Mouse (Mus musculus): ENCODE measurements around the gene Ecpas. TPM values are rescaled to one million over a fixed set of nuclear protein-coding genes. Genes with fewer than 3 reads are reported as not detected.

Gene Ecpas
- polyA plus RNA-seq, 1 experiment from 2014 or later = 21.4 TPM

GRCm38 (mm10) chr4:58890035-58890782, 22.3 kb downstream of the Ecpas start:
- Histone ChIP-seq H3K27ac (ENCODE audit: low read length) (no peak overlapping the region), H3K27me3 (replicated peaks; ENCODE audit: control insufficient read depth, insufficient read depth, low read length) (no peaks in the 10 kb centered on the region), H3K9ac (ENCODE audit: low read depth, low read length) (no peak overlapping the region), H3K36me3 (ENCODE audit: control insufficient read depth, insufficient read depth, low read length) (no peaks in the 10 kb centered on the region), H3K4me3 (ENCODE audit: low read length) (no peak overlapping the region), H3K9me3 (ENCODE audit: control insufficient read depth, low read length) (no peaks in the 10 kb centered on the region), H3K4me1 (ENCODE audit: control insufficient read depth, insufficient read depth, low read length) (peaks cover 8% of the 10 kb centered on the region; the same call in 1 of the 2 replicates), H3K4me2 (ENCODE audit: low read depth, low read length) (no peak overlapping the region)
- 90% methylated on average over 4 of the region's 4 CpGs for WGBS
- ATAC-seq = no peak

GRCm38 (mm10) chr4:58888568-58888967, 24.0 kb downstream of the Ecpas start:
- H3K9me3 ChIP-seq (ENCODE audit: control insufficient read depth, low read length) = no peaks in the 10 kb centered on the region
- H3K4me1 ChIP-seq (ENCODE audit: control insufficient read depth, insufficient read depth, low read length) = peaks cover 8% of the 10 kb centered on the region; the same call in 1 of the 2 replicates
- no peak overlapping the region for H3K27ac ChIP-seq (ENCODE audit: low read length)
- no peak overlapping the region for H3K4me2 ChIP-seq (ENCODE audit: low read depth, low read length)
- WGBS = 77% methylated on average over 1 of the region's 1 CpGs
- no peak for ATAC-seq
- no peak overlapping the region for H3K4me3 ChIP-seq (ENCODE audit: low read length)
- no peaks in the 10 kb centered on the region for H3K36me3 ChIP-seq (ENCODE audit: control insufficient read depth, insufficient read depth, low read length)
- no peak overlapping the region for H3K9ac ChIP-seq (ENCODE audit: low read depth, low read length)
- no peaks in the 10 kb centered on the region for H3K27me3 ChIP-seq (replicated peaks; ENCODE audit: control insufficient read depth, insufficient read depth, low read length)

GRCm38 (mm10) chr4:58887626-58888025, 24.9 kb downstream of the Ecpas start:
- Histone ChIP-seq H3K4me3 (ENCODE audit: low read length) (no peak overlapping the region), H3K27ac (ENCODE audit: low read length) (no peak overlapping the region), H3K4me1 (ENCODE audit: control insufficient read depth, insufficient read depth, low read length) (peaks cover 8% of the 10 kb centered on the region; the same call in 1 of the 2 replicates), H3K9me3 (ENCODE audit: control insufficient read depth, low read length) (no peaks in the 10 kb centered on the region), H3K9ac (ENCODE audit: low read depth, low read length) (no peak overlapping the region), H3K27me3 (replicated peaks; ENCODE audit: control insufficient read depth, insufficient read depth, low read length) (no peaks in the 10 kb centered on the region), H3K36me3 (ENCODE audit: control insufficient read depth, insufficient read depth, low read length) (no peaks in the 10 kb centered on the region), H3K4me2 (ENCODE audit: low read depth, low read length) (no peak overlapping the region)
- no peak for ATAC-seq
- 83% methylated on average over 3 of the region's 3 CpGs for WGBS

GRCm38 (mm10) chr4:58886778-58887177, 25.8 kb downstream of the Ecpas start:
- ATAC-seq = no peak
- Histone ChIP-seq H3K4me1 (ENCODE audit: control insufficient read depth, insufficient read depth, low read length) (peaks cover 8% of the 10 kb centered on the region; the same call in 1 of the 2 replicates), H3K4me2 (ENCODE audit: low read depth, low read length) (no peak overlapping the region), H3K36me3 (ENCODE audit: control insufficient read depth, insufficient read depth, low read length) (0 out of 2 replicates have a peak, but pooled peaks cover under 1% of the 10 kb centered on the region), H3K27me3 (replicated peaks; ENCODE audit: control insufficient read depth, insufficient read depth, low read length) (no peaks in the 10 kb centered on the region), H3K9ac (ENCODE audit: low read depth, low read length) (no peak overlapping the region), H3K27ac (ENCODE audit: low read length) (no peak overlapping the region), H3K4me3 (ENCODE audit: low read length) (no peak overlapping the region), H3K9me3 (ENCODE audit: control insufficient read depth, low read length) (no peaks in the 10 kb centered on the region)
- 87% methylated on average over 3 of the region's 3 CpGs for WGBS

- WGBS = 57% methylated on average over 5 of the region's 5 CpGs
- H3K27ac ChIP-seq (ENCODE audit: low read length) = no peak overlapping the region
- H3K4me2 ChIP-seq (ENCODE audit: low read depth, low read length) = no peak overlapping the region
- no peak overlapping the region for H3K4me3 ChIP-seq (ENCODE audit: low read length)
- H3K36me3 ChIP-seq (ENCODE audit: control insufficient read depth, insufficient read depth, low read length) = 0 out of 2 replicates have a peak, but pooled peaks cover 3% of the 10 kb centered on the region
- H3K4me1 ChIP-seq (ENCODE audit: control insufficient read depth, insufficient read depth, low read length) = 0 out of 2 replicates have a peak, but pooled peaks cover 3% of the 10 kb centered on the region
- H3K9ac ChIP-seq (ENCODE audit: low read depth, low read length) = no peak overlapping the region
- no peaks in the 10 kb centered on the region for H3K9me3 ChIP-seq (ENCODE audit: control insufficient read depth, low read length)
- no peak for ATAC-seq
- H3K27me3 ChIP-seq (replicated peaks; ENCODE audit: control insufficient read depth, insufficient read depth, low read length) = no peaks in the 10 kb centered on the region
Observed at GRCm38 (mm10) chr4:58885341-58885740, 27.2 kb downstream of the Ecpas start.

- 77% methylated on average over 2 of the region's 2 CpGs for WGBS
- H3K36me3 ChIP-seq (ENCODE audit: control insufficient read depth, insufficient read depth, low read length) = 0 out of 2 replicates have a peak, but pooled peaks cover 3% of the 10 kb centered on the region
- no peak overlapping the region for H3K9ac ChIP-seq (ENCODE audit: low read depth, low read length)
- no peak overlapping the region for H3K4me2 ChIP-seq (ENCODE audit: low read depth, low read length)
- 0 out of 2 replicates have a peak, but pooled peaks cover 3% of the 10 kb centered on the region for H3K4me1 ChIP-seq (ENCODE audit: control insufficient read depth, insufficient read depth, low read length)
- no peak overlapping the region for H3K4me3 ChIP-seq (ENCODE audit: low read length)
- no peaks in the 10 kb centered on the region for H3K27me3 ChIP-seq (replicated peaks; ENCODE audit: control insufficient read depth, insufficient read depth, low read length)
- no peaks in the 10 kb centered on the region for H3K9me3 ChIP-seq (ENCODE audit: control insufficient read depth, low read length)
- no peak overlapping the region for H3K27ac ChIP-seq (ENCODE audit: low read length)
- ATAC-seq = no peak
Observed at GRCm38 (mm10) chr4:58883841-58884240, 28.7 kb downstream of the Ecpas start.

- ATAC-seq = no peak
- Histone ChIP-seq H3K9ac (ENCODE audit: low read depth, low read length) (no peak overlapping the region), H3K4me1 (ENCODE audit: control insufficient read depth, insufficient read depth, low read length) (no peaks in the 10 kb centered on the region), H3K36me3 (ENCODE audit: control insufficient read depth, insufficient read depth, low read length) (0 out of 2 replicates have a peak, but pooled peaks cover 4% of the 10 kb centered on the region), H3K9me3 (ENCODE audit: control insufficient read depth, low read length) (no peaks in the 10 kb centered on the region), H3K27ac (ENCODE audit: low read length) (no peak overlapping the region), H3K27me3 (replicated peaks; ENCODE audit: control insufficient read depth, insufficient read depth, low read length) (no peaks in the 10 kb centered on the region), H3K4me2 (ENCODE audit: low read depth, low read length) (no peak overlapping the region), H3K4me3 (ENCODE audit: low read length) (no peak overlapping the region)
- 87% methylated on average over 4 of the region's 4 CpGs for WGBS
Observed at GRCm38 (mm10) chr4:58874373-58874772, 38.2 kb downstream of the Ecpas start.

GRCm38 (mm10) chr4:58867242-58867641, 45.3 kb downstream of the Ecpas start:
- Histone ChIP-seq H3K36me3 (ENCODE audit: control insufficient read depth, insufficient read depth, low read length) (peaks cover 2% of the 10 kb centered on the region; the same call in 1 of the 2 replicates), H3K9ac (ENCODE audit: low read depth, low read length) (no peak overlapping the region), H3K4me3 (ENCODE audit: low read length) (no peak overlapping the region), H3K4me2 (ENCODE audit: low read depth, low read length) (no peak overlapping the region), H3K9me3 (ENCODE audit: control insufficient read depth, low read length) (no peaks in the 10 kb centered on the region), H3K27me3 (replicated peaks; ENCODE audit: control insufficient read depth, insufficient read depth, low read length) (no peaks in the 10 kb centered on the region), H3K27ac (ENCODE audit: low read length) (no peak overlapping the region), H3K4me1 (ENCODE audit: control insufficient read depth, insufficient read depth, low read length) (no peaks in the 10 kb centered on the region)
- no peak for ATAC-seq
- WGBS = 82% methylated on average over 6 of the region's 6 CpGs

- 77% methylated on average over 3 of the region's 3 CpGs for WGBS
- H3K9me3 ChIP-seq (ENCODE audit: control insufficient read depth, low read length) = no peaks in the 10 kb centered on the region
- H3K4me1 ChIP-seq (ENCODE audit: control insufficient read depth, insufficient read depth, low read length) = no peaks in the 10 kb centered on the region
- no peak overlapping the region for H3K4me3 ChIP-seq (ENCODE audit: low read length)
- no peak for ATAC-seq
- no peaks in the 10 kb centered on the region for H3K27me3 ChIP-seq (replicated peaks; ENCODE audit: control insufficient read depth, insufficient read depth, low read length)
- H3K4me2 ChIP-seq (ENCODE audit: low read depth, low read length) = no peak overlapping the region
- no peak overlapping the region for H3K27ac ChIP-seq (ENCODE audit: low read length)
- H3K36me3 ChIP-seq (ENCODE audit: control insufficient read depth, insufficient read depth, low read length) = no peaks in the 10 kb centered on the region; the same call in none of the 2 replicates
- no peak overlapping the region for H3K9ac ChIP-seq (ENCODE audit: low read depth, low read length)
Observed at GRCm38 (mm10) chr4:58832908-58833307, 79.6 kb downstream of the Ecpas start.

Measured in intestine, embryonic 16.5 days (tissue).